Mouse (Mus musculus) cerebellum, postnatal 14 days (tissue): ENCODE data around the gene Cemip2.

Experiments used
- DNase-seq, 2 experiments: peaks; one replicate each; pipeline ENCODE4 v3.0.0; 2021; ENCODE audit warnings: mixed read lengths in 2 of 2

Gene Cemip2

DNA sequence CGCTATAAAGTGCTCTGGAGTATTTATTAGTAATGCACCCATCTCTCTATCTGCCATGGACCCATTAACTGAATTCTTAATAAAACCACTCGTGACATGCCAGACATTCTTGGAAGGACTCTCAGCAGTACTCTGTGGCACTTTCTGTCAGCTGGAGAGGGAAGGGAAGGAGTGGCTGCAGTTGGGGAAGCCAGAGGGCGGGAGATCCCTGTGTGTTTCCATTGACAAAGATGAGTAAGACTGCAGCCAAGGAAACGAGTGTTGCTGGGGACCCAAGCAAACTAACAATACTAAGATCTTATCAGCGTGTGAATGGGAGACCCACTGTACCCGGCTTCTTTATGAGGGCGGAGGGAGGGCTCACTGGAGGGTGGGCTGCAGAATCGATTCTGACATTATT, 2.5 kb downstream of the Cemip2 start:
- no peak for DNase-seq

DNA sequence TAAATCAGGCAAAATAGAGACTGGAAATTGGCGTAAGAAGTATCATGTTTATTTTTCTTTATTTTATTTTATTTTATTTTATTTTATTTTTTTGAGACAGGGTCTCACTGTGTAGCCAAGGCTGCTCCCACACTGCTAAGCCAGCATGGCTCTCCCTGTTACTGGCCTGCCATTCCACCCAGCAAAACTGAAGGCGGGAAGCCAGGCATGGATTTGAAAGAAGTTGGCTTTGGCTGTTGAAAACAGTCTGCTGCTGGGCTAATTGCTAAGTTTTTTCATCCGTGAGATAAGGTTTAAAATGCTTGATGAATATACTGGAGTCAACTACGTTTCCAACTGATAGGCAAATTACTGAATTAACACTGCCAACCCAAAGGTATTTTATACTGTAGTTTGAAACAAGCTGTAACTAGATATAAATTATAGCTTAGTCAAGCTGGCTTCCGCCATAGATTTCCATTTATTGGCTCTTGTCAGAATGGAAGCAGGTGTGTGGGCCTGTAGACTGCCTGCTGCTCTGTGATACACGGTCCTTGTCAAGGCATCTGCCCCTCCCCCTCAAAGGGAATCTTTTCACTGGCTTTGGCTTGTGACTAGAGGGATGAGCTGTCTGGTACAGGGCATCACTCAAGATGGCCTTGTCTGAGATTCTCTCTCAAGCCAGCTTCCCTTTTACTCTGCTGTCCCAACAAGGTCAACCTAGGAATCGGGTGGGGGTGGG, 3.1 kb downstream of the Cemip2 start:
- DNase-seq = peak; percentile 56 to 61

DNA sequence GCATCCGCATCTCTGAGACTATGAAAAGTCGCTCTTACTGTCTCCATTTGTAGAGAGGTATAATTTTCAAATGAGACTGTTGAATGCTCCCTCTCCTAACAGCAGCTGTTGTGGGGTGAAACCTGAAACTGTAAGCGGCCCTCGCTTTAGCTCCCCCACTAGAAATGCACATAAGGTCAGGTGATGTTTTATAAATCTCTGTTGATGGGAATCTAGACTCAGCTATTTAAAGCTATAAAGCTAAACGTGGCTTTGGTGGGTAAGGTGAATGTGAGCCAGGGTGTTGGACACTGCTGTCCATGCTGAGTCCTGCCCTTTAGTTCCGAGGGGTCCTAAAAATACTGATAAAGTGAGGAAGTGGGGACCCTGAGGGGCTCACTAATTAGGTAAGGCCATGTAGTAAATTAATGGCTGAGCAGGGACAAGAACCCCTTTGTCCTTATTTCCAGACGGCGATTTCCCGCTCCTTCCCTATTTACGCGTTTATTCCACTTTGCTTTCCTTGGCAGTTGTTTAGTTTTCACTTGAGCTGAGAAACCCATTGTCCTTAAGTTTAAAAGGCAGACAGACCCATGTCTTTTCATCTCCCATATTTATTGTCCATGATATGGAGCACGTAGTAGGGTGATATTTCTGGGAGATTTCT, 3.8 kb downstream of the Cemip2 start:
- no peak for DNase-seq

DNA sequence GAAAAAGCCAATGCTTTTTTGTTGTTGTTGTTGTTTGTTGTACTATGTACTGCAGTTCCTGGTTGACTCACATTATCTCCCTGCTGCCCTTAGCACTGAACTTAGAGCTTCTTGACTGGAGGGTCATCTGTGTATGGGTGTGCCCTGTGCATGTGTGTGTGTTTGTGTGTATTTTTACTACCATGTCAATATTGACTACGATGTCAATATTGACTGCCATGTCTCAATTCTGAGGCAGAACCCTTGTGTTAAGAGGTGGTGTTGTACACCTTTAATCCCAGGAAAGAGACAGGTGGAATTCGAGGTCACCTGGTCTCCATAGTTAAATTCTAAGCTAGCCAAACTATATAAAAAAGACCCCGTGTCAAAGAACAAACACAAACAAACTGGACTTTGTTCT, 5.6 kb downstream of the Cemip2 start:
- no peak for DNase-seq

DNA sequence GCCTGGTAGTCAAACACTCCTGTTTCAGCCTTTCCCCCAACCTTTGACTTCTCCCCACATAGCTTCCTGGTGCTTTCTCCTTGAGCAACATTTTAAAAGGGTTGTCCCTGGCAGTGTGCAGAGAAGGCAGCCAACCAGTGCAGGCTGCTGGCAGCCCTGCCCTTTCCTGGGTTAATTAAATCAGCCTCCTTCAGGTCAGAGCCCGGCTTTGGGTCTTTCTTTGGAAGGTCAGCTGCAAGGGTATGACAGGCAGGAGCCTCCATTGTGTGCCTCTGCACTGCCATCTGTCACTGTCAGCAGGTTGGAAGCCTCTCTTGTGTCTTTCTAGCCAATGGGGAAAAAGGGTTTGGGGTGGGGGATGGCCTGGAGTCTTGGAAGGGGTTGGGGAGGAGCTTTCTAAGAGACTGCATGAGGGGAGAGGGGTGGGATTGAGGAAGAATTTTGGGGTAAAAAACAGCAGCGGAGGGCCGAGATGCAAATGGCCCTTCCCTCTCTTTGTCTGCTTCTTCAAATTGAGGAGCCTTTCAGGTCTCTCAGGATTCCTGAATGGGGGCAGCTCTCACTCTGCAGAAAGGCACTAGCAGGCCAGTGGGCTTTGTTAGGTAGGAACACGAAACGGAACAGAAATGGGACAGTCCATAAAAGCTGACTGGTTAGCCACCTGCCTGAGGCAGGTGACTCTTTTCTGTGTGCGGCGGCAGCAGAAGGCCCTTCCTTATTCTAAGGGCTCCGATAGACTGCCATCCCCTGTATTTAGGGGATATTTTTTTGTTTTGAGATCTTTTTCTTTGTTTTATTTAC, 6.4 kb downstream of the Cemip2 start:
- peak; percentile 64 to 73 for DNase-seq

DNA sequence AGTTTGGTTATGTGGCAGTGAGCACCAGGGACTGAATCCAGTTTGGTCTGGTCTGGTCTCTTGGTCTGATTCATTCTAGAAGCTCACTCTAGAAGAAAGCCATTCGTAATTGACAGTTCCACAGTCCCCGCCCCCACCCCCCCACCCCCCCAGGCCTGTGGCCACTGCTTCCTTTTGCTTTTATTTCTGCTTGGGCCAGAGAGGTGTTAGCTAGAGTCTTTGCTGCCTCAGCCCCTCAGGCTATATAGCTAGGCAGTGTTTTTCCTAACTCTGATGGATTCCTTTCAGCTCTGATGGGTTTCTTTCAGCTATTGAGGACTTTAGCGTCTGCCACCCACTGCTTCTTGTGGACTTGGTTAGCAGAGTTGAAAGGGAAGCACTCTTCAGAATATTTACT, 7.0 kb downstream of the Cemip2 start:
- no peak for DNase-seq

DNA sequence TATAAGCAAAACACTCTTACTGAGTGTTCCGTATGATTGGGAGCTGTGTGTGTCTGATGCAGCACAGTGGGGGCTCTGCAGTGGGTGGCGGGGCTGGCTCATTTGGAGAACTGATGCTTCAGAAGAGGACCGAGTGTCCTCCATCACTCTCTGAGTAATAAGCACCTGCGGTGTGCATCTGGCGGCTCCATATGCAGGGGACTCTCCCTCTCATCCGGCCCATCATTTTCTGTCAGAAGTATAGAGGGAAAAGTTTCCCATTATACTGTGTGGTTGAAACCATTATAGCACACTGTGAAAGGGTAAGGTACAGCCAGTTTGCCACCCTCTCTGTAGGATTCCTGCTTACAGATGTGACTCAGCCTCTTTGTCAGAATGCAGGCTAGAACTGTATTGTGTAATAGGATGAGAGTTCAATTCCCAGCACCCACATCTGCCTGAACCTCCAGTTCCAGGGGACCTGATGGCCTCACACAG, 8.9 kb downstream of the Cemip2 start:
- peak; percentile 46 to 50 for DNase-seq

DNA sequence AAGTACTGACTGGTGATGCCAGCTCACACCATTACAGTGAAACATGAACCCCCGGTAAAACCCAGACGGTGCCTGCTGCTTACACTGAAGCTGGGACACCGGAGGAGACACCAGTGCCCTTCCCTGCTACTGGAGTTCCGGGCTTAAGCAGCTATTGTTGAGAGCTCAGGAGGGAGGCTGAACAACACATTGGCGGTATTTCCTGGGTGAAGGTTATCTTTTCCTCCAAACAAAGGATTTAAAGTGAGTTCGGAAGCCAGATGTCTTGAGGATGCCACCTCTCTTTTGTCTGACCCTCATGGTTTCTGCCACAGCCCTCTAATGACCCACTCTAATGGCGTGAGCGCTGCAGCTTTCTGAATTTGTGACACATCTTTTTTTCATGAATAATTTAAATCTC, 10.9 kb downstream of the Cemip2 start:
- DNase-seq = no peak

DNA sequence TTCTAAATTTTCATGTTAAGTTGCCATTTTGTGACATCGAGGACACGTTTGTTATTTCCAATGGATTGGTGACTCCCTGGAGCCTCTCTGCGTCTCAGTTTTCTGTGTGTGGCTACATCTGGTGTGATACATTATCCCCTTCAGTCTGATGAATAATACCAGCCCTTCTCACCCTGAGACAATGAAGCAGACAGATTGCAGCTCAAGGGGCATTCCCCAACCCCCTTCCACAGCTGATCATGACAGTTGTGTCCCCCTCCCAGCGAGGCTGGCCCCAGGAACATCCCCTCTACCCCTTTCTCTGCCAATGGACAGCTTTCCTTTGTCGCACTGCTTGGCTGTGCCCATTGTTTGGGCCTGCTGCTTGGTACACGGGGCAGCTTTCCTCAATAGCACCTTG, 11.5 kb downstream of the Cemip2 start:
- DNase-seq = no peak

DNA sequence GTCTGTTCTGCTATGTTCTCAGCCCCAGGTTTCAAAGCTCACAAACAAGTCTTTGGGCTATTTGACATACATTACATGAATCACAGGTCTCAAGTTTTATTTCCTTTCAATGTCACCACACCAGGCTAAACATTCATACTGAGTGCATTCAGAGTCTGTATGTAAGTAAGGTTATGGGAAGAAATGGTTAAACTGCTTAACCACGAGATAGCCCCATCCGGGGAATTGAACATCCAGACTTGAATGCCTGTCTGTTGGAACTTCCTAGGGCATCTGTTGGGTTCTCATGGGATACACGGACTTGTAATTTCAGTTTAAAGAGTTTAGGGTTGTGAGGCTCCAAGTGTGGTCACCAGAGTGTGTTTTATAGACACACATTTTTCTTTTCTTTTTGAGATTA, 13.2 kb downstream of the Cemip2 start:
- no peak for DNase-seq

DNA sequence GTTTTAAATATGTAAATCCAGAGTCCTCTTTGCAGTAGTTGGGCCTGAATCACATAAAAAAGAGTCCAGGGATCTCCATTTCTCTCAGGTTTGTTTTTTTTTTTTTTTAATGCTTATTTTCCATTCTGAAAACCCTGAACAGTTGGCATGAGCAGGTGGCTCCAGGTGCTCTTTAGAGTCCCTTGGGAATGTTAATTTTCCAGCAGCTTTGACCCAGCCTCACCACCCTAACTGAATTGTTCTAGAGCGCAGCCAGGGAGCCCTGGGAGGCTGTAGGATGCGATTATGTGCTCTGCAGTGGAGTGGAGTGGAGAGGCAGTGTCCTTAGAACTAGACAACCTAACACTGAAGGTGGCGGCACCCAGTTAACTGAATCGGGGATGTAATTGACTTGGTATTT, 13.7 kb downstream of the Cemip2 start:
- DNase-seq = no peak

DNA sequence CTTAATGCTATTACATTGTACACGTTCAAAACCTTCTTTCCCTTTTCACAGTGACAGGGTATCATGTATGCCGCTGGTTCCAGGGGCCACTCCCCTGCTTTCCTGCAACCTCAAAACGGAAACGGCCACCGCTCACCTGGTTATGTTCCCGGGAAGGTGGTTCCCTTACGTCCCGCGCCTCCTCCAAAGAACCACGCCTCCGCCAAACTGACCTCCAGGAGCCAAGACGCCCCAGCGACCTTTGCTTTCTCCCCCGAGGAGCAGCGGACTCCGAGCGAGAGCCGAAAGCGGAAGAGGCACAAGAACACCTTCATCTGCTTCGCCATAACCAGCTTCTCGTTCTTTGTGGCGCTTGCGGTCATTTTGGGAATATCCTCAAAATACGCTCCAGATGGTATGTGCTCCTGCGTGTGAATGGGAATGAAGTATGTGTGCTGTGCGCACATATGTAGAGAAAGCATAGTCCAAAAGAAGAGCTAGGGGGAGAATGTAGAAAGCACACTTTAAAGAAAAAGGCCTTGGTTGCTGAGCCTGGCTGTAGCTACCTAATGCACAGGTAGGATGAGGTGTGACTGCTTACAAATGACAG, 14.5 kb downstream of the Cemip2 start:
- no peak for DNase-seq

DNA sequence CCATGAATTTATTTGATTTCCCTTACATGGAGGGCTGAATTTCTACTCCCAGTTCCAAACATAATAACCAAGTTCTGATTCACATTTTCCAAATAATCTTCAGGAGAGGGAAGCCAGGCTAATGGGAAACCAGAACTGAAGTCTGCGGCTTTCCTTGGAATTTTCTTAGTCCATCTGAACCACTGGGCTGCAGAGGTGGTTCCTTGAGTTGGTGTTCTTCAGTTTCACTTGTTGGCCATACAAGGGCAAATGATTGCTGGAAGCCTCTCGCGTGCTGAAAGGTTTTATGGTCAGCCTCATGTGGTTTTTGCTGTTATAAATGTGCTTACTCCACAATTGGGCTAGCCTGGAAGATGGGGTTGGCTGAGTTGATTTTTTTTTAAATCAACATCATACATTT, 16.4 kb downstream of the Cemip2 start:
- no peak for DNase-seq

DNA sequence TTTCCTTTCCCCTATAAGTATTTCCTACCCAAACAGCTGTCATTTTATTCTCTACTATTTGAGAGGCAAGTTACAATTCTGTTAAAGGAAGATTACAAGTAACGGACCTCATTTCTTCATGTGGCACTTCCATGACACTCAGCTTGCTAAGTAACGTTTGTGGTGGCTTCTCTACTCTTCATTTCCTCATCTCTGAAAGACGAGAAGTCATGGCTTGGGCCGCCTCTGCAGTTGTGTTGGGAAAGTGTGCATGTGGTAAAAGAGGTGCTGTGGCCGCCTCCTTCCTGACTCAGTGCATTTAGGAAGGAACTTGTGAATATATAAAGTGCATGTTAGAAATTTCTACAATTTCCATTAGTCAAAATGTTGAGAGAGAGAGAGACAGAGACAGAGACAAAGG, 18.2 kb downstream of the Cemip2 start:
- DNase-seq = no peak

DNA sequence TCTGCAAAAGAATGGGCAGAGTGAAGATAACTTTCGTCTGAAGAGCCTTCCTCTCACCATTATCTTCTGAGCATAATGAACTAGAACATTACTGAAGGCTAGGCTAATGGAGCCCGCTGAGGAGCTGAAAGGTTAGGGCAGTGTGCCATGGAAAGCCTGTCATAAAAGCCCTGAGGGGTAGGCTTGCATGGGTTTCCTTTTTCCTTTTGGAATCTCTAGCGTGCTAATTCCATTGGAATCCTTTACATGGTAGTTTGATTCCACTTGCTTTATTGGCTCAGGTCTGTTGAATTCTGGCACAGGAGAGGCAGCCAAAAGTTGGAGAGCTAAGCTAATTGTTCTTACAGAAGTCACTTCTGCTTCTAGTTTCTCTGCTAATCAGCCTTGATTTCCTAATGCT, 20.6 kb downstream of the Cemip2 start:
- DNase-seq = no peak

DNA sequence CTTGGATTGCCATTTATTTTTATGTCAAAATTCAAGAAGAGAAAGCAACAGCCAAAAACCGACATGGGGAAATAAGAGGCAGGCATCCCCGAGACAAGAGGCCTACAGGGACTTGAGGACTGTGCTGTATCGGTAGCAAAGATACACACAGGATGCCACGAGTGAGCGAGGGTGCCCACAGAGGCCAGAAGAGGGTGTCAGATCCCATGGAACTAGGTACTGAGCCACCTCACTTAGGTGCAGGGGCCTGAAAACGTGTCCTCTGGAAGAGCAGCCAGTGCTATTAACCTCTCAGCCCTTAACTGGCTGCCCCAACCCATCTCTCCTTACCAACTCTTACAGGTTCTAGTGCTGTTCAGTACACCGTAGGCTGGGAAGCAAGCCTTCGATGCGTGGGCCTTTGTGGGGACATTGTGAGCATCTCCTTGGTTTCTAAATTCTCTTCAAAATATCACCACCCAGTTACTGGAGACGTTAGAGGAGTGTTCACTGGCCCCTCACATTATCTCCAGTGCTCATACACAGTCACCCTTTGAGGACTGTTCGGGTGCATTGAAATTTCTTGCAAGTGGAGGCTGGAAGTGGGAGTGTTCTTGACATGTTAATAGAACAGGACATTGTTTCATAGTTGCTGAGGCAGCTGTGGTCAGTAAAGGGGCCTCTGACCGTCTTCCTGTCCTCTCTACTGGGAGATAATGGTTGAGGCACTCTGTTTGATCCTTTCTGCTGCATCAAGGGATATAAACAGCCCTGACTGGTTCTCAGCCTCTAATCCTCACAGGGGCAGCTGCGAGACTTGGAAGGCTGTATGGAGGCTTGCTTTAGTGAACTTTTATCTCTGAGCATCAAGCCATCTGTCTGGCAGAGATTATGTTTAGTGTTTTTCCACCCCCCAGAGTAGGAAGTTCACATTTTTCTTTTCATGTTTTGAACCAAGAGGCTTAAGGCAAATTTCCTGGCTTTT, 21.6 kb downstream of the Cemip2 start:
- no peak for DNase-seq

DNA sequence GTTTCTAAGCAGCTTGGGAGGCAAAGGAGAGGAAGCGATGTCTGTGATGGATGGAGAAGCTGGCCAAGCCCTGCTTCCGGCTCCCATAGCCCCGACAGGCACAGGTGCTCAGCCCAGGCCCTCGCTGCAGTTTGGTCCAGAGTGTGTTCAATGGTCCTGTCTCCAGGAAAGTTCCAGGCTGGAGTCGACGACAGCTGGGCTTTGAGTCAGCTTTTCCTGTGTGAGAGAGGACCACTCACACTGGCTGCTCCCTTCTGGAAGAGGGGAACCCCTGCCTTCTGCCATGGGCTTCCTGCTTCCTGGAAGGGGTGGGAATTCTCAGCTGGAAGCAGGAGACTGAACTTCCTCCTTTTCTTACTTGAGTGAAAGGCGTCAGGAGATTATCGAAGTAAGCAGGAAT, 26.3 kb downstream of the Cemip2 start:
- DNase-seq = no peak

DNA sequence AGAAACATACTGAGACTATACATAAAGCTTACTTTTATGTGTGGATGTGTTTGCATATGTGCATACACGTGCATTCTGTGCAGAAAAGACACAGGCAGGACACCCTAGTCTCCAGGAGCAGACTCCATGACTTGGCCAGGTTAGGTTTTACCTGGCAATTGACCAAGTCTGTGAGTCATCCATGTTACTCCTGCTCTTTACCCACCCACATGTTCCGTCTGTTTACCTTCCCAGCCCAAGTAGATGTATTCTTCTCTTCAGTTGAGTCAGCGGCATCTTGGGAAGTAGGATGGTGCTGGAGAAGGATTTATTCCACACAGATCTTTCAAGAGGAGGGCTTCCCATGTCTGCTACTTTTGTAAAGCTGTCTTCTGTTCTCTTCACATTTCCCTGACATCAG, 27.2 kb downstream of the Cemip2 start:
- peak; percentile 53 to 70 for DNase-seq

DNA sequence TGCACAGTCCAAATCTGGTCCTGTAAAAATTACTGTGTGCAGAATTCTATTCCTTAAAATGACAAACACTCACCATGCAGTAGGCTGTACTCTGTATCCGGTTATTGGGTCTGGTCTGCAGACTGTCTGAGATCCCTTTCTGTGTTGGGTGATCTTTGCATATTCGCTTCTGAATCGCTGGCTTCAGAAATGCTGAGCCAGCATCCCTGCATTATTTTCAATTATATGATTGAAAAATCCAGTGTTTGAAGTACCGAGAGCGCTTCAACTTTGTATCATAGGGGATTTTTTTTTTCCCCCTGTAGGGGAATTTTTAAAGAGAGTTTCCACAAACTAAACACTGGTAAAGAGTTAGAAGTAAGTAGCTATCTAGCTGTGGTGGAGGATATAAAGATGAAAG, 32.0 kb downstream of the Cemip2 start:
- no peak for DNase-seq

DNA sequence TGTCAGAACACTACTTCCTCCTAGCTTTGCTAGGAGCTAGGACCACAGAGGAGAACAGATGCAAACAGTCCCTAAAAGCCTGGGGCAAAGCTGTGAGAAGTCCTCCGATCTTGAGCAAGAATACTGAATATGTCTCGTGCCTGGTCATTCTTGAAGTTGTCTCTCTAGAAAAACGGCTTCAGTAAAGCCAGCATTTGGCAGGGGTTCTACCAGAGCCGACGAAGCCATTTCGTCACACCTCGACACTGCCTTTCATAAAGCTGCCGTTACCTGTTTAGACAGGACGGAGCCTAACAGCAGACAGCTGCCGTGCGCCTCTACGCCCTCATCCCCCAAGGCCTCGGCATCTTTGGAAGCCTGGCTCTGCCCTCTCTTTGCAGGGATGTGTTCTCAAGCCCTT, 35.4 kb downstream of the Cemip2 start:
- DNase-seq = no peak

DNA sequence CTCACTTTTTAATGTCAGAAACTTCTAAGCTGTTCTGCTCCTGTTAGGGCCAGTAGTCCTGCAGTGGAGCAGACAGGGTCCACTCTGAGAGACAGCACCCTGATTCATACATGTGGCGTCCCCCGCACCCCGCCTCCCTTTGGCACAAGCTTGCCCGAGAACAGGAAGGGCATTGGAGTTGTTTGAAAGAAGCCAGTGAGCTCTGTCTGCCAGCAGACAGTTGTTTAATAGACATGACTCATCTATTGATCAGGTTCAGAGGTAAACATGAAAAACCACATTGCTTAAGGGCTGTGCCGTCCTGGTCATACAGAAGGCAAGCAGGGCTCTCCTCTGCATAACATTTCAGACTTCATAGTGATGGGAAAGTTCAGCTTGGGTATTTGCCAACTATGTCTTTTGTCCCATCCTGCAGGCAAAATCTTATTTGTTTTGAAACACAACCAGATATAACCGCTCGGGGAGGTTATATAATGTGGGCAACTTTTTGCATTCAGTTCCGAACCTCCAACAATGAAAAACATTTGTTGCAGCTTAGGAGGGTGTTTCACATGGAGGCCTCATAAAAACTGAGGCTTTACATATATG, 36.4 kb downstream of the Cemip2 start:
- DNase-seq = no peak

DNA sequence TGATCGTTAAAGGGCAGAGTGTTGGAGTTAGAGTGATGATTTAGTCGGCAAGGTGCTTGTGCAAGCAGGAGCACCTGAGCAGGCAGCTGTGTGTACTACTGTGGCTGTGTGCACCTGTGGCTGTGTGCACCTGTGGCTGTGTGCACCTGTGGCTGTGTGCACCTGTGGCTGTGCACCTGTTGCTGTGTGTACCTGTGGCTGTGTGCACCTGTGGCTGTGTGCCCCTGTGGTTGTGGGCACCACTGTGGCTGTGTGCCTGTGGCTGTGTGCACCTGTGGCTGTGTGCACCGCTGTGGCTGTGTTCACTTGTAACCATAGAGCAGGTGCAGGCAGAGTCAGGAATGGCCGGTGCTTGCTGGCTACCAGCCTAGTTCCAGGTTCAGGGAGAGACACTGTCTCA, 38.1 kb downstream of the Cemip2 start:
- DNase-seq = no peak
